Mouse (Mus musculus) thymus, postnatal 14 days (tissue): ENCODE results near the gene Ttc9b.
A peak's percentile ranks its signal among the peaks of the same experiment; 100 is the strongest.

Experiments used
- DNase-seq: peaks from one replicate; pipeline ENCODE4 v3.0.0; 2021

Ttc9b gene

GRCm38 (mm10) chr7:27688815-27689612 lies 35.3 kb downstream of the Ttc9b start, which contains the start of gene Zfp607b:
Zfp607b (plus strand) TSS chr7:27689340.
- peak; percentile 93 for DNase-seq

- DNase-seq, result peak; percentile 62
Observed at GRCm38 (mm10) chr7:27691076-27691475, 37.4 kb downstream of the Ttc9b start.

GRCm38 (mm10) chr7:27696711-27697110 lies 43.0 kb downstream of the Ttc9b start:
- no peak for DNase-seq
